Mouse (Mus musculus) left cerebral cortex, postnatal 36 days (tissue): Measurements from ENCODE around the gene Snd1. TPM values are rescaled to one million over a fixed set of nuclear protein-coding genes. Genes with fewer than 3 reads are reported as not detected.
"Not testable (repeated sequence)": the region's sequence is repeated elsewhere in the genome, so short reads cannot be mapped to it uniquely, and the experiment has no call there.

Experiments
- DNase-seq, 2 experiments: peaks; one replicate each; pipeline ENCODE4 v3.0.0; 2021 to 2022; ENCODE audit warnings: low spot score in 2 of 2, mixed read lengths in 1 of 2
- intact Hi-C: fragments of 180-260 bp; cut with DNase I; formaldehyde crosslinking; loops from one replicate; pipeline ENCODE4 v1.15.1; 2025
- total RNA-seq, 2 experiments: library from RNA; stranded (reverse); gene quantifications; 2 replicates each; pipeline ENCODE4 v1.2.3; 2021

The Snd1 gene
- total RNA-seq, 2 experiments from 2014 or later = 81.3 to 82.8 TPM

DNA sequence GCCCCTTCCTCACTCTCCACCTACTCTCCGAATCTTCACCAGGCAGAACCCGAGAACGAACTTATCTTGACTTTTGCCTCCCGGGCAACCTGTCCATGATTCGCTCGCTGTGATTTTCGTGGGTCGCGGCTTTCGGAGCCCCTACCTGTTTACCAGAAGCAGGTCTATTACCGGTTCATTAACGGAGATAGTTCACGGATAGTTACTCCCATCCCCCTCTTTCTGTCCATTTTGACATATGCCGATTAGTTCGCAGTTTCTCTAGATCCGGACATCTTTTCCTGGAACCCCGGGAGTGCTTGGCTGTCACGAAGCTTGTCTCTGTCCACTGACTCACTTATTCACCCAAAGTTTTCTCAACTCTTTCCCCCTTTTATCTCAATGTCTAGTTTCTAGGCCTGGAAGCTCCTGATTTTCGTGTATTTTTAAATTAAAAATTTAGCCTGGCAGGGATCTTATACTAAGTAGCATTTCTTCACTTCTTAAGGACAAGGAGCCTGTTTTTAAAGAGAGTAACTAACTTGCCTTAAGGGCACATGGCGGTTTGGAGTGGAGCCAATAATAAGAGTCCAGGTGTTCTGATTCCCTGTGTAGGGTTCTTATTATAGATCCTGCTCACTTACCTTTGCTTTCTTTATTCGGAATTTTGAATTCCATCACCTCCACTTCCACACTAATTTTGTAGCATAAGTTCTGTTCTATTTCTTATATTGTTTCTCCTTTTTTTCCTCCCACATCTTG lies 6.0 kb downstream of the Snd1 start:
- no peak for DNase-seq
- intact Hi-C loops = loop anchor here (5.0 kb wide), 1 partner anchor 59 kb away; the partner anchor contains the start of gene Arf5

DNA sequence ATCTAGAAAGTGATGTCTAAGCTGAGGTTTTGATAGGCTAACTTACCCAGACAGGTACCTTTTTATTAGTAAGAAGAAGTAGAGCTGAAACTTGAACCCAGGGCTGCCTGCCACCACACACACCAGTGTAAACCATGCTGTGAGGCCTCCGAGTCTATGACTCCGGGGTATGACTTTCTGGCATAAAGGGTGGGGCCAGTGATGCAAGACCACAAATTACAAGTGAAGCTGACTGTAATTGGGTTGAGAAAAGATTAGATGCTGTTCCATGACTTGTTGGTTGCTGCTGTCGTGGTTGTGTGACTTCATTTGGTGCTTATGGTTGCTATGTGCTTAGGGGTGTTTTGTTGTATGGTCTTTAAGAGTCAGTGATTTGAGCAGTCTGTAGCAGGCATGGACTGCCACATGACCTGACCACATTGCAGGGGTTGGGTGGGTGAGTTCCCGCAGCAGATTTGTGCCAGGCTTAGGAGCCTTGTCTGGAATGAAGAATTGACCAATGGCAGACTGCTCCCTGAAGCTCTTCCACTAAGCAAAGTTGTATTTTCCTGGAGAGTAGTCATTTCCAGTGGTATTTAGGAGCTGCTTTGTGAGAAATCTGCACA lies 7.9 kb downstream of the Snd1 start:
- intact Hi-C loops = loop anchor here (5.0 kb wide), 1 partner anchor 61 kb away; the partner anchor contains the start of gene Arf5

DNA sequence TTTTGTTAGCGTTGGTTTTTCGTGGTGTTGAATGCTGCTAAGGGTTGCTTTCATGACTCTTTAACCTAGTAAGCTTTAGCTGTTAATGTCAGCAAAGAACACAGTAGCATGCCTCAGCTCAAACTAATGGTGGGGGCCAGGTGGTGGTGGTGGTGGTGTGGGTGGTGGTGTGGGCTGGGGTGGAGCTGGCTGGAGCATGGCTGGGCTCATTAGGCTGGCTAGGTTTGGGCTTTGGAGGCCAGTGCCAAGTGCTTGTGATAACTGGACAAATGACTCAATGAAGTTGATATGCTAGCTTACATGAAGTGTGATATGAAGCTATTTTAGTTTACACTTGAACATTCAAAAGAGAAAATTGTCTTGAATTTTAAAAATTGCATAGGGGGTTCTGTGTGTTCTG lies 11.1 kb downstream of the Snd1 start:
- no peak for DNase-seq
- intact Hi-C loops = no loop called here

More for the DNA sequence above, 7.9 kb downstream of the Snd1 start:
- DNase-seq = no peak

DNA sequence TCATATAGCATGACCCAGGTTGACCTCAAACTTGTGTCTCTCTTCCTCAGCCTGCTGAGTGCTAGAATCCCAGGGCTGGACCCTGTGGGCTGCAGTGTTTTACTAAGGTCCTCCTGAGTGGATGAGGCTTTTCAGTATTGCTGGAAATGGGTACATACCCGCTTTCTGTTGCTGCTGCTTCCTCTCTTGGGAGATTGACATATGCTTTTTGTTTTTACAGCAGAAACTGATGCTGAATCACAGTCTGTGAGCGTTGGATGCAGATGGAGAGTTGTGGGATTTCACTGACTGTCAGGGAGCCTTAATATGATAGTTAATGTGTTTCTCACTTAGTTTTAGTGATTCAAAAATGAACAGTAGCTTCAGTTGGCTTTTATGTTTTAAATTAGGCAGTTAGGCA lies 11.5 kb downstream of the Snd1 start:
- DNase-seq = no peak
- intact Hi-C loops = no loop called here

DNA sequence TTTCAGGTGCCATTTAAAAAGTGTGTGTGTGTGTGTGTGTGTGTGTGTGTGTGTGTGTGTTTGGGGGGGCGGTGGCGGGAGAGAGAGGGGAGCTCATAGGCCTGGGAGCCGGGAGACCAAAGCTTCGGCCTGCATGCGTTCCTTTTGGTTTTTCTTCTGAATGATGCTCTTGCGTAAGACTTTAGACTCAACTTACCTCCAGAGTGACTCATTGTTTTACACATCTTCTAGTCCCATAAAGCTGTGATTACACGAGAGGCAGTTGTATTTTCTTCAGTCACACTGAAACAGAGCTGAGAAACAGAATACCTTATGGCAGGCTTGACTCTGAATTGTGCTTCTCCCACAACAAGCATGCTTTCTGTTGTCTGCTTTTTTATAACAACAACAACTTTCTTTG lies 12.0 kb downstream of the Snd1 start:
- intact Hi-C loops = no loop called here

DNA sequence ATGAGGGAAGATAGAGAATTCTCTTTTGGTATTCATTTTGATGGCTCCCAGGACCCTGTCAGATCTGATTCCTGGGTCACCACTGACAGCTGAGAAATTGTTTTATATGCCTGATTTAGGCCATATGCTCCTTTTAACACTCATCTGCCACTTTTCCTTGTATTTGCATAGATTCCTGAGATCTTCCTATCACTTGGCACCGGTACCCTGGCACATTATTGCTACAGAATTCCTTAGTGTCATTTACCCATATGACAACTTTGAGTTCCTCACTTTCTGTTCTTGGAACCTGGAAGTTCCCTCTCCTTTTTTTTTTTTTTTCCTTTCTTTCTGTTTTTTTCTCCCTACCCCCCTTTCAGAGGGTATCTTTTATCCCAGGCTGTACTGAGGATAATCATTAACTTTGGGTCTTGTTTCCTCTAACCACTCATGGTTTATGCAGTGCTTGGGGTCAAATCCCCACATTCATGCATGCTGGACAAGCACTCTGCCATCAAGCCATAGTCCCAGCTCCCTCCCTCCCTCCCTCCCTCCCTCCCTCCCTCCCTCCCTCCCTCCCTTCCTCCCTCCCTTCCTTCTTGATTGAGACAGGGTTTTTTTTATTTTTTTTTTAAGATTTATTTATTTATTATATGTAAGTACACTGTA lies 13.4 kb downstream of the Snd1 start:
- DNase-seq = no peak
- intact Hi-C loops = no loop called here

More for the DNA sequence above, 12.0 kb downstream of the Snd1 start:
- DNase-seq = no peak

DNA sequence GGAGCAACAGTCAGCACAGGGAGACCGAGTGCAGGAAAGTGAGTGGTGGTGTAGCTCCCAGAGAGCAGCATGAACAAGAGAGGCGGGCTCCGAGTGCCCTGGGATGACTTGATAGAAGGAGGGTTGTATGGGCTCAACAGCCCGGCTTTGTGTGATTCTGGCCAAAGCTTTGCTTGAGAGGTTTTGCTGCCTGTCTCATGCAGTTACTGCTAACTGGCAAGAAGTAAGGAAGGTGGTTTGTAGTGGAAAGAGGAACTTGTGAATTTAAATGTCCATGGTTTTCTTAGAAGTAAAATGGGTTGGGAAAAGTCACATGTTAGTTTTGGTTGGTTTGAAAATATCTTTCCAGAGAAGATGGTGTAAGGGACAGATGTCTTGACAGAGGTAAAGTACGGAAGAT lies 15.7 kb downstream of the Snd1 start:
- intact Hi-C loops = no loop called here
- DNase-seq = no peak

DNA sequence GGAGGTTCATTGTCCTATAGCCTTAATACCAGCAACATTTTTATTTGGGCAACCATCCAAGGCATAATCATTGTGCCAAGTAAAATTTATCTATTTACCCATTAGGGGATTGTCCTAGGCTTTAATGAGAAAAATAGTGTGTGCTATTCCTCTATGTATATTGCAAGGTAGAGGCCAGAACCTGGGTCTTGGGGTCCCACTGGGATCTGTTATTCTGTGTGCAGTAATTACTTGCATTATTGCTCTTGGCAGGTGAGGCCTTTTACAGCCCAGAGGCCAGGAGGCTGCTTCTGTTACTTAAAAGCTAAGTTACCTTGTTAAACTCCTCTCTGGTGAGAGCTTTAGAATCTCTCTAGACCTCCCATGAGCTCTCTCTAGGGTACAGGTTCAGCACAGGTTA lies 16.3 kb downstream of the Snd1 start:
- intact Hi-C loops = no loop called here

DNA sequence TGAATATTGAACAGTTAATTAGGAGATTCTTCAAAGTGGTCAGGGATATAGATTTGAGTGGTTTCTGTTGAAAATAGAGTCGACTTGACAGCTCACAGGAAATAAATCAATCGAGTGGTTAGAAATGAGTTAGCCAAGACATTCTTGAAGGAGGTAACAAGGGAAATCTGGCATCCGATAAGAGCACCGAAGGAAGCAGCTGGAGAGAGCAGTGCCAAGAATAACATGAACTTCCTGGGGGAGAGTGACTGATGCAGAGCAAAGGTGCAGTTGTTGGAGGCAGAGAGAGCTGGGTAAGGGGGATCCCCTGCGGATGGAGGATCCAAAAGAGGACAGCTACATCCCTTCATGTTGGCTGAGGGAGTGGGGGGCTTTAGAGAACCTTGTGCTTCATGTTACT lies 22.9 kb downstream of the Snd1 start:
- DNase-seq = no peak
- intact Hi-C loops = no loop called here

More for the DNA sequence above, 16.3 kb downstream of the Snd1 start:
- no peak for DNase-seq

DNA sequence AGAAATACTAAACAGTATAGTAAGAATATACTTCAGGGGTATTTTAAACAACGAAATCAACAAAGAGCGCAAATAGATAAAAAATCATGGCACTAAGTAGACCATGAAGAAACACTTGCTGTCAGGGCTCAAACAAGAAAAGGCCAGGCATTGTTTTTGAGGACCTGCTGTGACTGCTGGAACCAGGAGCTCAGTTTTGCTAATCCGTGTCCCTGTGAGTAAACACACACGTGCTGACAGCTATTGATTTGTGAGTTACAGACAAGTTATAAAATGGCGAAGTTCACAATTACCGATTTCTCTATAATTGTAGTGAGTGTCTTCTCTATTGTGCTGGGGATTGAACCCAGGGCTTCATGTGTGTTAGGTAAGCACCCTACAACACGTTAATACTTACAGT lies 27.6 kb downstream of the Snd1 start:
- no peak for DNase-seq
- intact Hi-C loops = no loop called here

DNA sequence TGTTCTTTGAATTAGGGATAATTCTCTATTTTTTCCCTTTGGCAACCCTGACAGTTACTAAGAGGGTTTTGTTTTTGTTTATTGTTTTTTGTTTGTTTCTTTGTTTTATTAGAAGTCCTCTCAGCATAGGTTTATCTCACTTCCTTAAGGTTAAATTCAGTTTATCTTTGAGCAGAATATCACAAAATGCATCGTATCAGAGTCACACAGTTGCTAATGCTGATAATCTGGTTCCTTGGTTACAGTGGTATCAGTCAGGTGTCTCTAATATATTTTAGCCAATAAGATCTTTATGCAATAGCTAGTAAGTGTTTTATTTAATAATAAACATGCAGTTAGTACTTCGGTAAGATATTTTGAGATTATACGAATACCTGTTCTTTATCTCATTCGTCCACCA lies 28.2 kb downstream of the Snd1 start:
- intact Hi-C loops = no loop called here
- no peak for DNase-seq

DNA sequence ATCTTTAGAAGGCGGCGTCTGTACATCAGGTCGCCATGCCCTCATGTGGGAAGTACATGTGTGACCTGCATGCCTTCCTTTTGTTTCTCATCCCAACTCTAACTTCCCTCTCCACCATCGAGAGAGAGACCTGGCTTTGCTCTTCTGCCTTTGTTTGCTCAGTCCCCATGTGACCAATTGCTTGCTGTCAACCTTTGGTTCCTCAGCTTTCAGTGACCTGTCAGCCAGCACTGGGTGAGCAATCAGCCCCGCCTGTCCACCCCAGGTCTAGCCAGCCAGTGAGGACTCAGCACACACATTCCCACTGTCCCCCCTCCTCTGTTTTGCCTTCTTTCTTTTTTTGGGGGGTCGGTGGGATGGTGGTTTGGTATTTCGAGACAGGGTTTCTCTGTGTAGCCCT lies 29.7 kb downstream of the Snd1 start:
- intact Hi-C loops = no loop called here
- DNase-seq = no peak

DNA sequence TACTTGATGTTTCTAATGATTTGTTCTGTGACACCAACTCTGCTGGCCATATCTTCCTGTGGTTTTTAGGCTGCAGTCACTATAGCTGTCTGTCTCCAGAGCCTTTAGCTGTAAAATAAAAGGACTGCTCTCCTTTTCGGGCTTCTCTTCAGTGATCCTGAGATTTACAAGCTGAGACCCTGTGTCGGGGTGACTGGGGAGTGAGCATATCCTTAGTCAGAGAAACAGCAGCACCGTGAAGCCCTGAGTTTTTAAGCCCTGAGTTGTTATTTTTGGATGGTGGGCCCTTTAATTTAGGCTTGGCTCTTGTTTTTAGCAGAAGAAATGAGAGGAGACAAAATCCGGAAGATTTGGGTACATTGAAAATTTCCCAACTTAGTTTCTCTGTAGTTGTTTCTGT lies 32.8 kb downstream of the Snd1 start:
- DNase-seq = no peak
- intact Hi-C loops = no loop called here

DNA sequence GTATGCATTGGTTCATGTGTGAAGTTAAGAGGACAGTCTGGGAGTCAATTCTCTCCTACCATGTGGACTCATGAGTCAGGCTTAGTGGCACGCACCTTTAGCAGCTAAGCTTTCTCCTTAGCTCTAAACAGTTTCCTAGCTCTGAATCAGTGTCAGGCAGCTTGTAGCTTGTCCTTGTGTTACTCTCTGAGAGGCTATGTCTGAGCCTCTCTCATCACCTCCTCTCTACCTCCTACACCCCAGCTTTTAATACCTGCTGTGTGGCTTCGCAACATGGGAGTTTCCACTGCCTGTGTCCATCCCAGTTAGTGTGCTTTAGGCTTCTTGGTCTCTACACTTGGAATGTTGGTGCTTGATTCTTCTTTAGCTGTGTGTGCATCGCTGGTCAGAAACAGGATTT lies 39.3 kb downstream of the Snd1 start:
- no peak for DNase-seq
- intact Hi-C loops = no loop called here

DNA sequence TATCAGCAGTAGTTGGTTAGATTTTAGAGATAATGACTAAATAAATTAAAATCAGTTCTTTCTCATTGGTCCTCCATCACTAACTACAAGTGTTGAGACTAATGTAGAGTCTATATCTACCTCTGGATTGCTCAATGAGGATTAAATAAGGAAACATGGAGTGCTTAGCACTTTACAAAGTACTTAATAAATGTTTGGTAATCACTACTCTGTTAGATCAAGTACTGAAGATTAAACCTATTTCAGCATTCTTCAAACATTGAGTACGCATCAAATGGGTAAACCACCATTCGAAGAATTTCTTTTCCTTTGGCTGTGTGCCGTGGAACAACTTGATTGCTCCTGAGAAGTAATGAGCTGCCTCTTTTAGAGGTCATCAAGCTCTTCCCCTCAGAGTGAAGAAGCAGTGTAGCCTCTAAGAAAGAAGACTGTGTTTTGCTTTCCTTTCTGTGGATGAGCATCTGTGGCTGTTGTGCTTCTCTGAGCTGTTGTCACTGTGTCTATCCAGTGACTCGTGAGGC lies 40.0 kb downstream of the Snd1 start:
- intact Hi-C loops = no loop called here
- no peak for DNase-seq

DNA sequence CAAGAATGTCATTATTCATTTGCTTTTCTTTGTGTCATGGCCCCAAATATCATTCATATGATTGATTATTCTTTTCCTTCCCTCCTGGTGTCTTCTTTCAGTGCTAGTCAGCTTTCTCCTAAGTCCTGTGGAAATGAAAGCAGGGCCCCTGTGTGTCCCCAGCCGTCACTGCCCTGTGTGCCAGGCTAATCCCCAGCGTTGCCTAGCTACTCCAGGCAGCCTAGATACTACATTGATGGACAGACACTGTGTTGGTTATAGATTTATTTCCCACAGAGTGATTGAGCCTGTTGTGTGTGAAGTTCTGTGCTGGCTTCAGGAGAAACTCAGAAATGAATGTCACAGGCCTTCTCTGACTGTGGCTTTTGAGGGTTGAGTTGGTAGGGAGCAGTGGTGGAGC lies 41.7 kb downstream of the Snd1 start:
- DNase-seq = no peak
- intact Hi-C loops = no loop called here

DNA sequence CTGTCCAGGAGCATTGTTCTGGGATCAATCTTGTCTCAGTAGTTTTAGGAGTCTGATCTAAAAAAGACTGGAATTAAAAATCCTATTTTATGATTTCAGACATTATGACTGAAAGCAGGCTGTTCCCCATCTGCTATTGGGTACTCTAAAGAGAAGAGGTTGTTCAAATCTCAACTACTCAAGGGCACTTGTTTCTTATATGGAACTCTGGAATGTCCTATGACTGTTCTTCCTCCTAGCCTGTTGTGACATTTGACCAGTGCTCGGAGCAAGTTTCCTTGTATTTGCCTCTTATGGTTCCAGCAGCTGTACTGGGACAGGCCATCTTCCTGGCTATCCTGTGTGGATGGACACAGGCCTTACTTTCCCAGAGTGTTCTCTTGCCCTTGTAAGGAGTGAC lies 42.1 kb downstream of the Snd1 start:
- DNase-seq = no peak
- intact Hi-C loops = no loop called here

DNA sequence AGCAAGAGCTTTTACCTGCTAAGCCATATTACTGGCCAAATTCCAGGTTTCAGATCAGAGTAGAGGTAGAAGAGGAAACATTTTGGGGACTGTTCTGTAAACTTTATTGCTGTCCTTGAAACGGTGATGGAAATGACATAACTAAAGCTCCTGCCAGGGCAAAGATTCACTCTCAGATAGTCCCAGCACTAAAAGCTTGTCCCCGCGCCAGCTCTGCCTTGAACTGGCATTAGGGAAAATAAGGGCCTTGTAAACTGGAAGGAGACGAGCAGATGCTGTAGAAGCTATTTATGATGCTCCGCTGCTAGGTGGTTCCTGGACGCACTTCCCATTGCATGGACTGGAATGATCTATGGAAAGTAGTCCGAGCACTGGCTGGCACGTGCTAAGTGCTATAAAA lies 44.5 kb downstream of the Snd1 start:
- no peak for DNase-seq
- intact Hi-C loops = no loop called here

DNA sequence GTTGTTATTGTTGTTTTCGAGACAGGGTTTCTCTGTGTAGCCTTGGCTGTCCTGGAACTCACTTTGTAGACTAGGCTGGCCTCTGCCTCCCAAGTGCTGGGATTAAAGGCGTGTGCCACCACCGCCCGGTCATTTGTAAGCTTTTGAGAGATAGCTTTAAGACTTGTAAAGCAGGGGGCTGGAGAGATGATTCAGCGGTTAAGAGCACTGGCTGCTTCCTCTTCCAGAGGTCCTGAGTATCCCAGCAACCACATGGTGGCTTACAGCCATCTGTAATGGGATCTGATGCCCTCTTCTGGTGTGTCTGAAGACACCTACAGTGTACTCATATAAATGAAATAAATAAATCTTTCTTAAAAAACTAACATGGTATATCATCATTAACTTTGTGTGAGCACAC lies 45.8 kb downstream of the Snd1 start:
- DNase-seq, intact Hi-C loops: not testable (repeated sequence)

DNA sequence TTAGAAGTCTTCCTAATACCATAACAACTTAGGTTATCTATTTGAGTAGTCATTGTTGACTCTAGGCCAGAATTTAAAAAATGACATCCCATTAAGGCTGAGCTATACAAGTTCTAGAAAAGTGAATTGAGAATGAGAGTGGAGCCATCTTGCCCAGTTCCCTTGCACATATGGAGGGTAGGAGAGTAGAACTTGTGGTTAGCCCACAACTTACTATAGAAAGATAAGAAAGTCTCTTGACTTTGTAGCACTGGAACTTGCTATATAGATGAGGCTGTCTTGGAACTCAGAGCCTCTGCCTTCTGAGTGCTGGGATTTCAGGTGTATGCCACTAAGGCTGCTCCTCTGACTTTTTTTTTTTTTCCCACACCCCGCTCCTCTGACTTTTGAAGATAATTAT lies 46.5 kb downstream of the Snd1 start:
- DNase-seq = no peak
- intact Hi-C loops = no loop called here

DNA sequence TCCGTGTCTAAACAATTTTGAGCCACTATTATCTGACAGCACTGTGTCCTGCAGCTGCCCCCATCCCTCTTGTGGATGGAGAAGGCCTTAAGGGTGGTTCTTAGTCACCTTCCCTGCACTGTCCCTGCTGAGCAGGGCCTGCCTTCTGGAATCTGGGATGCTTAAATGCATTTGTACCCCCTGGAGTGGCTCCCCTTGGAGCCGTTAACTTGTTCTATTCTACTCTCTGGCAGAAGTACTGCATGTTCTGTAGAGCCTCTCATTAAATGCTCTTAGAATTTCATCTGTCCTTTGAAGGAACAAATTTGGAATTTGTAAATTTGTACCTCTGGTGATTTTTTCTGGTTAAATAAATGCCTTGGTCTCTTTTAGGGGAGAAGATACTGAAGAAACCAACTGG lies 50.6 kb downstream of the Snd1 start:
- no peak for DNase-seq
- intact Hi-C loops = no loop called here
